Mouse (Mus musculus) WW6 (cell line): Measurements from ENCODE around the gene Tspo.

ENCODE experiments used
- DNase-seq: peaks from one replicate; pipeline ENCODE4 v3.0.0-alpha.2; 2013; ENCODE audit warnings: low read depth, low spot score

Tspo gene

DNA sequence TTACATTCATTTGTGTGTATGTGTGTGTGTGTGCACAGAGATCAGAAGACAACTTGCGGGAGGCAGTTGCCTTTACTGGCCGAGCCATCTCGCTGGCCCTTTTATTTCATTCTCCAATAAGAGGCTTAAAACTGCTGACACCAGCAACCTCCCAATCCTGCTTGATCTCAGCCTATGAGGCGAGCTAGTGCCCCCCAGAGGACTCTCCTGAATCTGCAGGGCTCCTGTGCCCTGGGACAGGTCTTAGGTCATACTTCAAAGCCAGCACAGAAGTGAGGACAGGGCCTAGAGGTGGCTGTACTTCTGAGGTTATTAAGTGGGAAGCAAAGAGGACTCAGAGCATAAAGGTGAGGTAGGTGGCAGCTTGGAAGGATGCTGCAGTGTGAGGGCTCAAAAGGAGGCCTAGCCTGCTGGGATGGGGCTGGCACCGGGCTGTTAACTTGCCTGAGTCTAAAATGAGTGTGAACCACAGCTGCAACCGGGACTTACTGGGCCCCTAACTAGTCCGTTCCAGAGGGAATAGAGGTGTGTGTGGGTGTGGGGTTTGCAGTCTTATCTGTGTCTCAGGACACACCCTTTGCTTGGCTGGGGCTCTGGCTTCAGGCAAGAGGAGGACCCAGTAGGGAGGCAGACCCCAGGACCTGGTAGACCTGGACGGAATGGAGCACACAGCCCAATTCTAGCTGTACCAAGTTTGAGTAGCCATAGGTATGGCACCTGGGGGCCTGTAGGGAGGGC, 20.2 kb downstream of the Tspo start:
- no peak for DNase-seq

GRCm38 (mm10) chr15:83584741-83585220, 21.4 kb downstream of the Tspo start:
- DNase-seq: no peak

DNA sequence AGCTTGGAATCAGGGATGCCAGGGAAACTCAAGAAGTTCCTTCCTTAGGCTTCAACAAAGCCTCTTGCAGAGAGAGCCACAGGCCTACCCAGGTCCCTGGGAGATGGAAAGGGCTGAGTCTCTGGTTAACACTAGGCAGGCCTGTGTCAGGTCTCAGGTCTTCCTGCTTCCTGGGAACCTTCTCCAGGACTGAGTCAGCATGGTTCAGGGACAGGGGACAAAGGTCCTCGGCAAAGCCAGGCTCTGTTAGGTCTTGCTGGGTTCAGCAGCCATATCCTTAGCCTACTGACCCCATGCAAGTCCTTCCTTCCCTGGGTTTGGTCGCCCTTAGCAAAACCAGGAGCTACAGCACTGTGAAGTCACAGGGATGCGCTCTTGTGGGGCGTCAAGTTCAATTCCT, 27.4 kb downstream of the Tspo start:
- DNase-seq: no peak

GRCm38 (mm10) chr15:83591758-83592157, 28.4 kb downstream of the Tspo start:
- DNase-seq: no peak

DNA sequence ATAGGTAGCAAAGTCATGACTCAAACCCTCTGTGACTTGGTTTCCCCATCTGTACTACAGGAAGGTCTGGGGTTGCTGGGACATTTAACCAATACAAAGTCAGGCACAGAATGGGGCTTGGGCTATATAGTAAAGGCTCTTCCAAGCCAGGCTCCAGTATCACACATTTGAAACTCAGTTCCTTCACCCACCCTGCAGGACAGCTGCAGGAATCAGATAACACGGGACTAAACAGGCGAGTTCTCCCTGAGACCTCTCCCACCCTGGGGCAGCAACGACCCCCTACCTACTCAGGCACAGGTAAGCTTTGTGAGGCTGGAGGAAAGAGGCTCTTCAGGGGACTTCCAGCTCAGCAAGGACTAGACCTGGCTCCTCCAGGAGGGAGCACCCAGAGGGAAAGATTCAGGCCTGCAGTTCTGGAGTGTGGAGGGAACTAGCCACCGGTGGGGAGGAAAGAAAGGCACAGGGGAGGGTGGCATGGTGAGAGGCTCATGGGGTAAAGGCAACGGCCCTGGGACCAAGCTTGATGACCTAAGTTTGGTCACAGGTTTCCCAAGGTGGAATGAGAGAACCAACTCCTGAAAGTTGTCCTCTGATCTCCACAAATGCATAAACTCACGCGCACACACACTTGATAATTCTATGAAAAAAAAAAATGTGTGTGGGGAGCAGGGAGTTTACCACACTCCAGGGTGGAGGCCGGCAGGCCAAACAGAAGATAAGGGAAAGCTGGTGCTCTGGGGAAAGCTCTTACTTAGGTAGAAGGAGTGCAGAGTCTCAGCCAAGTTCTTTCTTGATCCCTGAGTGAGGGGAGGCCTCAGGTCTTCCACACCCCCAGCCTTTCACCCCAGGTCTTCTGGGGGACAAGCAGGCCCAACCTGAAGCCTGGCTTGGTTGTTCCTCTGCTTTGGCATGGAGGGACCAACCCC, 29.1 kb downstream of the Tspo start:
- no peak for DNase-seq

DNA sequence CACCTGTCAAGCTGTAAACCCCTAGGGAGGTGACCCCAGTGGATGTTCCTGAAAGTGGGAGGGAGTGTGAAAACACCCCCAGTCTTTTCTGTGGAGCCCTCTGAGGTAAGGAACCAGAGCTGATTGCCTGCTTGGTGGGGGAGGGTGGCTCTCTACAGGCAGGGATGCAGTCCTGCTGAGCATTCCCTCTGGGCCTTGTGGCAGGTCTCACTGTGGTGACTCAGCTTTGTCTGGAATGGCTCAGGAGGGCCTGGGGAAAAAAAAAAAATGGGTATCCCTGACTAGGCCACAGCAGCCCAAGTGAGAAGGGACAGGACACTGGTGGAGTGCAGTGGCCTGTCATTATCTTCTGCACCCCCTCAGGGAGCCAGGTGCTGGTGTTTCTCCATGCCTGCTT, 29.8 kb downstream of the Tspo start:
- DNase-seq: no peak

DNA sequence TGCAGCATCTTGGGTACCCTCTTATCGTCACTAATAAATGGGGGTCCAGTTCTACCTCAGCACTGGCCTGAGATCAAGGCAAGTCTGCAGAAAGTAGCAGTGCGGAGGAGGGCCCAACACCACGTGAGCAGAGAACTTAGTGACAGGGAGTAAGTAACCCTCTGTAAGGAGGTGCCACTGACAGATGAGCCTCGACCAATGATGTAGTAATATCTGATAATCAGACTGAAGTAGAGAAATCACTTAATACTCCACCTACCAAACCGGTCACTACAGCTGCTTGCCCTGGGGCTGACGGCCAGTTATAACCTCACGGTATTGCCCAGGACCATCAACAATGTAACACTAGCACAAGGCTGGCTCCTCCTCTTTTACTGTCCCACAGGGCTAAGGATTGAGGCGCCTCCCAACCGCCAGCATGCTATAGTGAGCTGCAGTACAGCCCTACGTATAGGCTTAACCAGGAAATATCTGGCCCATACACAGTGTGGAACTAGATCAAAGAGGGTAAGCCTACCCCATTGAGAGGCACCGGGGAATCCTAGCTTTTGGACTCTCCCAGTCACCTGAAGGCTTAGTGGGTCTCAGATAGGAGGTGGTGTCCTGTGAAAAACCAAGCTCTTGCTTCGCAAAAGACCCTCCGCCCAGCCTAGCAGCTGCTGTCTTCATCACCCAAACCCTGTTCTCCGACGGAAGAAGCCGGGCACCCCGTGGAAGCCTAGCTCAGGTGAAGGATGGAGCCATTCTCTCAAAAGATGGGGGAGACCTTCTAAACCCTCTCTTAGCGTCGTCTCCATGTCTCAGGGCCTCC, 30.5 kb downstream of the Tspo start:
- no peak for DNase-seq

GRCm38 (mm10) chr15:83594513-83595363, 31.3 kb downstream of the Tspo start, which contains the start of gene Ttll12:
TSS of gene Ttll12 (minus strand) at chr15:83595157.
- peak; percentile 95 for DNase-seq

GRCm38 (mm10) chr15:83595364-83595711, 31.9 kb downstream of the Tspo start:
- DNase-seq: no peak

- DNase-seq: no peak
Observed at GRCm38 (mm10) chr15:83596833-83597232, 33.4 kb downstream of the Tspo start.

DNA sequence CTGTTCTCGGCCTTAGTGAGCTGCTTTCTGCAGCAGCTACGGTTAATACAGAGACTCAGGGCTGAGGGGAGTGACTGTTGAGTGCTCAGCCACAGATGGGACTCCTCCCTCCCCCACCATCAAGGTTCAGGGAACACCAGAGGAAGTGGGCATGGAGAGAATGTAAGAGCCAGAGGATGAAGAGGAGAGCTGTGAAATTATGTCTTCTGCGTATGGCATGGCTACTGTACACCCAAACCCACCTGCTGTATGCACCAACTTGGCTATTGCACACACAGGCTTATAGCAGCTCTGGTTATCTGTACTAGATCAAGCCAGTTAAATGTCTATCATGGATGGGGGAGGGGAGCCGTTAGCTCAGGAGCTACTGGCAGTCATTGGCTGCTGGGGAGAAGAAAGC, 37.8 kb downstream of the Tspo start:
- no peak for DNase-seq

DNA sequence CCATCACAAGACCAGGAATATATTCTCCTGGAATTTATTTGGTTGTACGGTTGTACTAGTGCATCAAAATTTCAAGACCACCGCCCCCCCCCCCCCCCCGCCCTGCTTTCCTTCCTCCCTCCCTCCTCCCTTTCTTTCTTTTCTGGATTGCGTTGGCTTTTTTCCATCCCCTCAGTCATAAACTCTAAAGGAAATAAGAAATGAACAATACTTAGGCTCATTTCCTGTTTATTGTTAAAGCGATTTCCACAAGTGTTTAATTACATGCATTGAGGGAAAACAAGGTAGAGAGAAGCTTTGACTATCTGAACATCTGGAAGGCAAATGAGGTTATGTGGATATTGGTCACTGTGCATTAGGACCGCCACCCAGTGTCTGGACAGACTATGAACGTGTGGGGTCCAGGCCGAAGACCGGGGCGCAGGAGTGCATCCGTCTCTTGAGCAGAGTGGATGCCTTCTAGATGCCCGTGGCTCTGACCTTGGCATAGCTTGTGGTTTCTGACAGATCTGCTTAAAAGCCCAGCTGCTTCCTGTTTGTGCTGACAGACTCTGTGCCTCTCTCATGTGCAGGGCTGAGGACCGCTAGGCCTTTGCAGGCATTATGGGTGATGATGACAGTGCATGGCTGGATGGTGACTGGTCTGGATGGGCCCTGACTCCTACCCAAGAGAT, 39.1 kb downstream of the Tspo start:
- no peak for DNase-seq

DNA sequence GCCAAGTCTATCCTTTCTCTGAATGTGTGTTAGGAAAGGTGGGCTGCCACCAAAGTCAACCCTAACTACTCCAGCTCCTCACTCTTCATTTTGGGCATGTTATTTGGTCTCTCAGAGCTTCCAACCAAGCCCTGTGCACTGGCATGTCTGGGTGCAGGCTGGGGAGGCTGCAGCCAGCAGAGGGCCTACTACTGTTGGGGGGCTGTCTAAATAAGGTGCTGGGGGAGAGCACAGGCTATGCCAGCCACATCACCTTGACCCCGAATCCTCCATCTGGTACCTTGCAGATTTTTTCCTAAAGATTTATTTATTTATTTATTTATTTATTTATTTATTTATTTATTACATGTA, 39.6 kb downstream of the Tspo start:
- no peak for DNase-seq

- no peak for DNase-seq
Observed at GRCm38 (mm10) chr15:83603426-83603825, 40.0 kb downstream of the Tspo start.

GRCm38 (mm10) chr15:83606216-83606615, 42.8 kb downstream of the Tspo start:
- DNase-seq: no peak

DNA sequence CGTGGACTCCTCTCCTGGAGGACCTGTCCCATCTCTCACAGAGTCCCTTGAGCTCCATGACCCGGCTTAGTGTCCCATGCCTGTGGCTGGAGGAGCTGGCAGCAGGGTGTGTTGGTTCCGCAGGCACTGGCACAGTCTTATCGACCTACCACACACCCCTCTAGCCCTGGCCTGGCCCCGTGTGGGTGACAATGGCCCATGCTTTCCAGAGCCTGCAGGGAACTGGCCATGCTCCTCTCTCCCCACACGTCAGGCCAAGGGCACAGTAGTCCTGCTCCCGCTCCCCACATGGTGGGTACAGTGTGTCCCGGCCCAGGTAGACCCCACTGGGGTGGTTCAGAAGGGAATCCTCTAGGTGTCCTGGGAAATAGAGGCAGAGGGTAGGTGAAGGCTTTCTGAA, 43.3 kb downstream of the Tspo start:
- no peak for DNase-seq

GRCm38 (mm10) chr15:83607115-83607802, 43.9 kb downstream of the Tspo start:
- DNase-seq: no peak

- no peak for DNase-seq
Observed at GRCm38 (mm10) chr15:83615245-83615644, 51.9 kb downstream of the Tspo start.
